Mouse (Mus musculus) heart, adult 8-10 months (tissue): ENCODE measurements around the gene Arl11. TPM values are rescaled to one million over a fixed set of nuclear protein-coding genes. Genes with fewer than 3 reads are reported as not detected.
"Not testable (repeated sequence)": the region's sequence is repeated elsewhere in the genome, so short reads cannot be mapped to it uniquely, and the experiment has no call there.

ENCODE experiments used
- DNase-seq: peaks from one replicate; pipeline ENCODE4 v3.0.0; 2022; ENCODE audit warnings: low spot score
- total RNA-seq, 4 experiments: library from RNA; stranded (reverse); gene quantifications; 2 replicates each; pipeline ENCODE4 v1.2.4; 2022

Arl11 gene
- total RNA-seq = under 1 TPM; 0.47 to 0.86 (median 0.79) TPM

GRCm38 (mm10) chr14:61309593-61309992 lies at the start of gene Arl11:
TSS of gene Arl11 (plus strand) at chr14:61309753.
- peak; percentile 33 for DNase-seq

- DNase-seq = peak; percentile 41
These were observed 41.6 kb upstream of the Arl11 start for GRCm38 (mm10) chr14:61267908-61268475.

- DNase-seq = no peak
These were observed 34.9 kb upstream of the Arl11 start for GRCm38 (mm10) chr14:61274414-61275198.

GRCm38 (mm10) chr14:61277285-61277684 lies 32.3 kb upstream of the Arl11 start:
- no peak for DNase-seq

GRCm38 (mm10) chr14:61278676-61279300 lies 30.8 kb upstream of the Arl11 start:
- no peak for DNase-seq

GRCm38 (mm10) chr14:61288606-61289286 lies 20.8 kb upstream of the Arl11 start:
- DNase-seq = no peak

GRCm38 (mm10) chr14:61290664-61291063 lies 18.9 kb upstream of the Arl11 start:
- no peak for DNase-seq

- DNase-seq = peak; percentile 70
These were observed 15.4 kb upstream of the Arl11 start for GRCm38 (mm10) chr14:61293884-61294737.

GRCm38 (mm10) chr14:61294738-61295079 lies 14.8 kb upstream of the Arl11 start:
- DNase-seq = peak; percentile 41

GRCm38 (mm10) chr14:61299810-61300209 lies 9.7 kb upstream of the Arl11 start:
- DNase-seq = no peak

GRCm38 (mm10) chr14:61301323-61301722 lies 8.2 kb upstream of the Arl11 start:
- DNase-seq = no peak

GRCm38 (mm10) chr14:61302428-61302827 lies 7.1 kb upstream of the Arl11 start:
- DNase-seq = no peak

GRCm38 (mm10) chr14:61303969-61304609 lies 5.5 kb upstream of the Arl11 start:
- DNase-seq = no peak

- no peak for DNase-seq
These were observed 651 bp downstream of the Arl11 start for GRCm38 (mm10) chr14:61310036-61310772.

GRCm38 (mm10) chr14:61310963-61311362 lies 1.4 kb downstream of the Arl11 start:
- DNase-seq = no peak

GRCm38 (mm10) chr14:61316861-61317260 lies 7.3 kb downstream of the Arl11 start:
- DNase-seq = peak; percentile 29

- no peak for DNase-seq
These were observed 11.2 kb downstream of the Arl11 start for GRCm38 (mm10) chr14:61320765-61321164.

- no peak for DNase-seq
These were observed 11.6 kb downstream of the Arl11 start for GRCm38 (mm10) chr14:61321200-61321599.

GRCm38 (mm10) chr14:61322740-61323139 lies 13.2 kb downstream of the Arl11 start:
- no peak for DNase-seq

GRCm38 (mm10) chr14:61327007-61327406 lies 17.5 kb downstream of the Arl11 start:
- not testable (repeated sequence) for DNase-seq
